Mouse (Mus musculus) lung, postnatal 0 days (tissue): ENCODE data around the gene H2-Eb1. TPM values are rescaled to one million over a fixed set of nuclear protein-coding genes. Genes with fewer than 3 reads are reported as not detected.

ENCODE experiments used
- ATAC-seq: fragments of 200-750 bp; cut with Nextera tagmentation; 2 replicates; pipeline ENCODE4 v1.8.0; 2017; ENCODE audit warnings: moderate library complexity
- DNase-seq: peaks from one replicate; pipeline ENCODE4 v3.0.0-alpha.2; 2016; ENCODE audit warnings: low spot score
- H3K27ac ChIP-seq: fragments of 300-500 bp; sonication (generic); 2 replicates; pipeline ENCODE4 v1.5.1; 2014; ENCODE audit warnings: antibody characterized with exemption, mild to moderate bottlenecking, low read length, mixed read lengths
- H3K27me3 ChIP-seq: fragments of 300-500 bp; sonication (generic); replicated peaks from 2 replicates; pipeline ENCODE4 v1.6.1; 2014; ENCODE audit warnings: low read length, mixed read lengths; ENCODE audit not compliant: insufficient read depth
- H3K36me3 ChIP-seq: fragments of 300-500 bp; sonication (generic); 2 replicates; pipeline ENCODE4 v1.6.1; 2014; ENCODE audit warnings: low read length, mixed read lengths; ENCODE audit not compliant: insufficient read depth
- H3K4me1 ChIP-seq: fragments of 300-500 bp; sonication (generic); 2 replicates; pipeline ENCODE4 v1.6.1; 2014; ENCODE audit warnings: antibody characterized with exemption, low read depth, low read length, mixed read lengths; ENCODE audit not compliant: insufficient read depth
- H3K4me2 ChIP-seq: fragments of 300-500 bp; sonication (generic); replicated peaks from 2 replicates; pipeline ENCODE4 v1.6.1; 2014; ENCODE audit warnings: low read depth, mild to moderate bottlenecking, low read length, moderate library complexity, mixed read lengths
- H3K4me3 ChIP-seq: fragments of 300-500 bp; sonication (generic); 2 replicates; pipeline ENCODE4 v1.5.1; 2014; ENCODE audit warnings: low read depth, low read length
- H3K9ac ChIP-seq: fragments of 300-500 bp; sonication (generic); replicated peaks from 2 replicates; pipeline ENCODE4 v1.6.1; 2014; ENCODE audit warnings: low read depth, mild to moderate bottlenecking
- H3K9me3 ChIP-seq: fragments of 300-500 bp; sonication (generic); 2 replicates; pipeline ENCODE4 v1.6.1; 2016; ENCODE audit warnings: low read length, mixed read lengths
- CTCF ChIP-seq: IDR thresholded peaks from 2 replicates; pipeline ENCODE4 v1.5.1; 2016; ENCODE audit warnings: antibody characterized with exemption, mild to moderate bottlenecking
- EP300 ChIP-seq: IDR thresholded peaks from 2 replicates; pipeline ENCODE4 v1.6.1; 2016; ENCODE audit warnings: antibody characterized with exemption, mild to moderate bottlenecking, control low read depth
- WGBS: fragments of 180-500 bp; shearing (Covaris S2); extraction: QIAGEN DNeasy Blood & Tissue Kit; methylation state at CpG from one replicate; pipeline ENCODE4 v1.1.7; 2014; 5-methylcytosine and 5-hydroxymethylcytosine counted together
- polyA plus RNA-seq: library from polyadenylated mRNA; unstranded; fragments of >200 nt; fragmentation: Nextera tagmentation; extraction: Ambion mirVana; gene quantifications from 2 replicates; pipeline ENCODE4 v1.2.1, GENCODE M21; 2015

Gene H2-Eb1
- polyA plus RNA-seq, 1 experiment from 2014 or later, result 12.6 TPM

- TF ChIP-seq EP300, result no peak
- TF ChIP-seq CTCF, result no peak
- Histone ChIP-seq H3K36me3 (no peaks in the 10 kb centered on the region), H3K4me1 (no peaks in the 10 kb centered on the region), H3K4me3 (no peak overlapping the region), H3K9ac (no peak overlapping the region), H3K27ac (no peak overlapping the region), H3K9me3 (no peaks in the 10 kb centered on the region), H3K4me2 (no peak overlapping the region), H3K27me3 (no peaks in the 10 kb centered on the region)
- no peak for ATAC-seq
- 70% methylated on average over 3 of the region's 3 CpGs for WGBS
- DNase-seq, result no peak
Measured at GRCm38 (mm10) chr17:34363676-34364310, 58.1 kb downstream of the H2-Eb1 start.

- ATAC-seq (no peak), DNase-seq (no peak)
- TF ChIP-seq EP300, result no peak
- no peak for TF ChIP-seq CTCF
- no peak overlapping the region for H3K4me2 ChIP-seq
- H3K27me3 ChIP-seq, result no peaks in the 10 kb centered on the region
- WGBS, result 63% methylated on average over 10 of the region's 10 CpGs
- H3K9me3 ChIP-seq, result no peaks in the 10 kb centered on the region
- no peaks in the 10 kb centered on the region for H3K36me3 ChIP-seq
- H3K9ac ChIP-seq, result no peak overlapping the region
- no peak overlapping the region for H3K4me3 ChIP-seq
- no peaks in the 10 kb centered on the region for H3K4me1 ChIP-seq
- no peak overlapping the region for H3K27ac ChIP-seq
Measured at GRCm38 (mm10) chr17:34365031-34365430, 59.4 kb downstream of the H2-Eb1 start.

Other genes with a start within 250 kb of the H2-Eb1 start
- gene H2-Oa, start 213.5 kb upstream of the H2-Eb1 start, polyA plus RNA-seq, result 0.48 and 1.1 TPM in 2 replicates
- gene H2-DMa, start 186.3 kb upstream of the H2-Eb1 start, polyA plus RNA-seq, result 20.7 and 23.9 TPM in 2 replicates
- 80.2 and 80.3 TPM in 2 replicates for gene Brd2, start 183.2 kb upstream of the H2-Eb1 start, polyA plus RNA-seq
- gene H2-DMb2, start 162.6 kb upstream of the H2-Eb1 start, polyA plus RNA-seq, result 1.8 and 2.2 TPM in 2 replicates
- 6.9 and 7.2 TPM in 2 replicates for gene H2-DMb1, start 152.8 kb upstream of the H2-Eb1 start, polyA plus RNA-seq
- 11.6 and 12.6 TPM in 2 replicates for gene Tap1, start 118.3 kb upstream of the H2-Eb1 start, polyA plus RNA-seq
- 16.4 and 17.1 TPM in 2 replicates for gene Psmb9, start 118.1 kb upstream of the H2-Eb1 start, polyA plus RNA-seq
- 54.9 and 58.6 TPM in 2 replicates for gene Psmb8, start 108.1 kb upstream of the H2-Eb1 start, polyA plus RNA-seq
- 23.9 and 26.1 TPM in 2 replicates for gene Tap2, start 102.3 kb upstream of the H2-Eb1 start, polyA plus RNA-seq
- gene H2-Ob, start 67.0 kb upstream of the H2-Eb1 start, polyA plus RNA-seq, result 0.43 and 1.2 TPM in 2 replicates
- 17.8 and 19.2 TPM in 2 replicates for gene H2-Ab1, start 48.2 kb upstream of the H2-Eb1 start, polyA plus RNA-seq
- 15.8 and 20.6 TPM in 2 replicates for gene H2-Aa, start 18.0 kb upstream of the H2-Eb1 start, polyA plus RNA-seq
- not detected in 2 replicates for gene H2-Eb2, start 19.8 kb downstream of the H2-Eb1 start, polyA plus RNA-seq
- 0.07 TPM in 1 of 2 replicates, not detected in the other for gene Btnl2, start 49.0 kb downstream of the H2-Eb1 start, polyA plus RNA-seq
- gene Btnl1, start 71.3 kb downstream of the H2-Eb1 start, polyA plus RNA-seq, result not detected in 2 replicates
- 0.24 and 0.74 TPM in 2 replicates for gene BC051142, start 93.0 kb downstream of the H2-Eb1 start, polyA plus RNA-seq
- gene Btnl4, start 171.5 kb downstream of the H2-Eb1 start, polyA plus RNA-seq, result 0.10 TPM in 1 of 2 replicates, not detected in the other
- 0.11 TPM in 1 of 2 replicates, not detected in the other for gene Btnl6, start 211.5 kb downstream of the H2-Eb1 start, polyA plus RNA-seq